Mouse (Mus musculus): Measurements from ENCODE around the gene Anxa9. TPM values are rescaled to one million over a fixed set of nuclear protein-coding genes. Genes with fewer than 3 reads are reported as not detected.

The Anxa9 gene
- polyA plus RNA-seq, 1 experiment: 1.5 TPM

DNA sequence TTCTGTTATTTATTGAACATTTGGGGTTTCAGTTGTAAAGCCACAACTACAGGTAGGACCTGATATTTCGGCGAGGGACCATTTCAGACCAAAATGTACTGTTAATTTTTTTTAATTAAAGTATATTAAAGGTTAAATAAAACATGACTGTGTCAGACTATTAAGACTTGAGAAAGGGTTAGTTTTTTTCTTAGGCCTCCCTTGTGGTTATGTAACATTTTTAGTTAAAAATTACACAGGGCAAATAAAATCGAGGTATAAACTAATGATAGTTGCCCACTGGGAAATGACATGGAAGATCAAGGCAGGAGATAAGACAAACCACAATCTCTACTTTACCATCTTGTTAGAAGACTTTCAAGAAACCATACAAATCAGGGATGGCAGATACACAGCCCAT, 16.5 kb upstream of the Anxa9 start:
- no peak overlapping the region for H3K4me2 ChIP-seq (ENCODE audit: low read depth)
- no peaks in the 10 kb centered on the region for H3K27me3 ChIP-seq (ENCODE audit: control insufficient read depth, insufficient read depth, insufficient read length)
- no peak overlapping the region for H3ac ChIP-seq (ENCODE audit: control insufficient read depth, insufficient read length)
- peaks cover 80% of the 10 kb centered on the region for H3K36me3 ChIP-seq (ENCODE audit: control insufficient read depth, insufficient read depth)
- no peak overlapping the region for H3K4me3 ChIP-seq
- H3K79me2 ChIP-seq (ENCODE audit: control insufficient read depth, insufficient read depth): peaks cover 23% of the 10 kb centered on the region
- TF ChIP-seq TCF3 (IDR thresholded peaks at IDR 0.05; ENCODE audit: insufficient read length, low read depth) (no peak), USF1 (IDR thresholded peaks at IDR 0.05; ENCODE audit: low read depth) (no peak), CEBPB (IDR thresholded peaks at IDR 0.05; ENCODE audit: insufficient read depth, poor library complexity, severe bottlenecking) (no peak)

DNA sequence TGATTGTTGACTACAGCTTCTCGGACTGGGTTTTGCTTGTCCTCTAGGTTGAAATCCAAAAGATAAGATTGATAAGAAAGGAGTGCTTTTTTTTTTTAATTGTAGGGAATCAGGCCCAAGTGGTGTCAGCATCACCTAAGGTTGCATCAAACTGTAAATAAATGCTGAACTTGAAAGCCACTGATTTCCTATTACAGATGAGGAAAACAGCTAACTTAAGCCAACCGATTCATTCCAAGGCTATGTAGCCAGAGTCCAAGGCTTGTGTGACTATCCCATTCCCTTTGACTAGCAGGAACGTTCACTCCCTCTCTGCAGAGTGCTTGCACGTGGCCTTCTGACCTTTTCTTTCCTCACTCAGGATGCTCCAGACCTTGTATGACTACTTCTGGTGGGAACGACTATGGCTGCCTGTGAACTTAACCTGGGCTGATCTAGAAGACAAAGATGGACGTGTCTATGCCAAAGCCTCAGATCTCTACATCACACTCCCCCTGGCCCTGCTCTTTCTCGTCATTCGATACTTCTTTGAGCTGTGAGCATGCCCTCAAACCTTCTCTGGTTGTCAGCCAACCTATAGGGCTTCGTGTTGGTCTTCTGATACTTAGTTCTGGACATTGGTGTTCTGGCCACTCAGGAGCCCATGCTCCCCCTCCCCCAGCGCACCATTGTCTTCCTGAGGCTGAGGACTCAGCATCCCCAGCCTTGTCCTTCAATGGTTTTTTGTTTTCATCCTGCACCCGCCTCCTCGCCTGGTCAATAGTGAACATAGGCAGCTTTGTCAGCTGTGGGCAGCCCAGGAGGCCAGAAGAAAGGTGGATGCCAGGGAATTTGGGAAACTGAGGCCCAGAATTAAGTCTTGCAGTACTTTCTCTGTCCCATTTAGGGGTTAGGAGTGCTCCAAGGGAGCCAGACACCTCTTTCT, 13.0 kb upstream of the Anxa9 start:
- no peaks in the 10 kb centered on the region for H3K27me3 ChIP-seq (ENCODE audit: control insufficient read depth, insufficient read depth, insufficient read length)
- no peak overlapping the region for H3K4me3 ChIP-seq
- H3K36me3 ChIP-seq (ENCODE audit: control insufficient read depth, insufficient read depth): peaks cover 54% of the 10 kb centered on the region
- peaks cover 52% of the 10 kb centered on the region for H3K79me2 ChIP-seq (ENCODE audit: control insufficient read depth, insufficient read depth)
- H3K4me2 ChIP-seq (ENCODE audit: low read depth): no peak overlapping the region
- no peak for TF ChIP-seq MAX (IDR thresholded peaks at IDR 0.05; ENCODE audit: low read depth)
- TF ChIP-seq POLR2AphosphoS2 (IDR thresholded peaks at IDR 0.05; ENCODE audit: insufficient read length, low read depth): peak; percentile 46
- no peak overlapping the region for H3ac ChIP-seq (ENCODE audit: control insufficient read depth, insufficient read length)

DNA sequence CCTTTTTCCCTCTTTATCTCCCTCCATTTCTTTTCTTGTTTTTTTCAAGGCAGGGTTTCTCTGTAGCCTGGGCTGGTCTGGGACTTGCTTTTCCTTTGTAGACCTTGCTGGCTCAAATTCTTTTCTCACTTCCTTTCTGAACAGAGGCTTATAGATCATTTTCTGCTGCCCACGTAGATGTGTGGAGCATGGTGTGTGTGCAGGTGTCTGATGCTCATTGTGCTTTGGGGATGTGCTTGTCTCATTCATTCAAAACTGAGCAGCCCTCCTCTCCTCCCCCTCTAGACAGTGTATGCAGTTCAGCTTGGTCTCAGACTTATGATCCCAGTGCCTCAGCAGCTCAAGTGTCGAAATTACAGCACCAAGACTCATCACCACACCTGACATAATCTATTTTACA, 12.1 kb upstream of the Anxa9 start:
- Histone ChIP-seq H3K4me2 (ENCODE audit: low read depth) (no peak overlapping the region), H3K4me3 (no peak overlapping the region), H3ac (ENCODE audit: control insufficient read depth, insufficient read length) (no peak overlapping the region), H3K36me3 (ENCODE audit: control insufficient read depth, insufficient read depth) (peaks cover 46% of the 10 kb centered on the region), H3K27me3 (ENCODE audit: control insufficient read depth, insufficient read depth, insufficient read length) (no peaks in the 10 kb centered on the region), H3K79me2 (ENCODE audit: control insufficient read depth, insufficient read depth) (peaks cover 52% of the 10 kb centered on the region)
- TF ChIP-seq CEBPB (IDR thresholded peaks at IDR 0.05; ENCODE audit: insufficient read depth, poor library complexity, severe bottlenecking): no peak

DNA sequence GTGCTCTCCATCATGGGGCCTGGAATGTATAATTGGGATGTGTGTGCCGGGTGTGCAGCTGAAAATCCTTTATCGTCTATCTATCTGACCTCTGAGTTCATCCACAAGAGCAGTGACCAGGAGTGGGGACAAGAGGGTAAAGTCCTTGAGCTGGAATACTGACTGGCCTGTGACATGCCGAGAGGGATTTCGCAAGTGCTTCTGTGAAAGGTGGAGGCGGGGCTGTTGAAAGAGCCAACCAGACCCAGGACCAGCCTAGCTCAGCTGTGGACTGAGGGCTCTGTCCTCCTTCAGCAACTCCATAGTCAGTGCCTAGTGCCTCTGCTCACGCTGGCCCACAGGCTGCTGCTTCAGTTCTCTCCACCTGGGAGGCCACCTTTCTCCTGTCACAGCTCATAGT, 11.6 kb upstream of the Anxa9 start:
- H3K4me2 ChIP-seq (ENCODE audit: low read depth): no peak overlapping the region
- peaks cover 41% of the 10 kb centered on the region for H3K36me3 ChIP-seq (ENCODE audit: control insufficient read depth, insufficient read depth)
- no peak overlapping the region for H3ac ChIP-seq (ENCODE audit: control insufficient read depth, insufficient read length)
- H3K79me2 ChIP-seq (ENCODE audit: control insufficient read depth, insufficient read depth): peaks cover 52% of the 10 kb centered on the region
- peak; percentile 15 for TF ChIP-seq POLR2A (IDR thresholded peaks at IDR 0.05; ENCODE audit: insufficient read length, low read depth)
- TF ChIP-seq TCF12 (IDR thresholded peaks at IDR 0.05; ENCODE audit: insufficient read depth, poor library complexity, severe bottlenecking): no peak
- TF ChIP-seq POLR2AphosphoS2 (IDR thresholded peaks at IDR 0.05; ENCODE audit: insufficient read length, low read depth): no peak
- no peak for TF ChIP-seq MAX (IDR thresholded peaks at IDR 0.05; ENCODE audit: low read depth)
- TF ChIP-seq USF1 (IDR thresholded peaks at IDR 0.05; ENCODE audit: low read depth): no peak
- no peak for TF ChIP-seq SRF (IDR thresholded peaks at IDR 0.05; ENCODE audit: control insufficient read depth, insufficient read length, low read depth)
- TF ChIP-seq E2F4 (IDR thresholded peaks at IDR 0.05; ENCODE audit: insufficient read depth): no peak
- TF ChIP-seq MYOD1 (IDR thresholded peaks at IDR 0.05; ENCODE audit: control insufficient read depth in 1 of 3, insufficient read length in 2 of 3, low read depth in 2 of 3): no peak
- TF ChIP-seq TCF3 (IDR thresholded peaks at IDR 0.05; ENCODE audit: insufficient read length, low read depth): no peak
- no peak for TF ChIP-seq MYOG (IDR thresholded peaks at IDR 0.05; ENCODE audit: control insufficient read depth in 1 of 3, insufficient read depth in 1 of 3, insufficient read length in 2 of 3, low read depth in 2 of 3)
- TF ChIP-seq REST (IDR thresholded peaks at IDR 0.05; ENCODE audit: insufficient read depth, insufficient read length): no peak
- peak; percentile 74 for TF ChIP-seq CEBPB (IDR thresholded peaks at IDR 0.05; ENCODE audit: insufficient read depth, poor library complexity, severe bottlenecking)
- H3K4me3 ChIP-seq: no peak overlapping the region
- H3K27me3 ChIP-seq (ENCODE audit: control insufficient read depth, insufficient read depth, insufficient read length): no peaks in the 10 kb centered on the region

DNA sequence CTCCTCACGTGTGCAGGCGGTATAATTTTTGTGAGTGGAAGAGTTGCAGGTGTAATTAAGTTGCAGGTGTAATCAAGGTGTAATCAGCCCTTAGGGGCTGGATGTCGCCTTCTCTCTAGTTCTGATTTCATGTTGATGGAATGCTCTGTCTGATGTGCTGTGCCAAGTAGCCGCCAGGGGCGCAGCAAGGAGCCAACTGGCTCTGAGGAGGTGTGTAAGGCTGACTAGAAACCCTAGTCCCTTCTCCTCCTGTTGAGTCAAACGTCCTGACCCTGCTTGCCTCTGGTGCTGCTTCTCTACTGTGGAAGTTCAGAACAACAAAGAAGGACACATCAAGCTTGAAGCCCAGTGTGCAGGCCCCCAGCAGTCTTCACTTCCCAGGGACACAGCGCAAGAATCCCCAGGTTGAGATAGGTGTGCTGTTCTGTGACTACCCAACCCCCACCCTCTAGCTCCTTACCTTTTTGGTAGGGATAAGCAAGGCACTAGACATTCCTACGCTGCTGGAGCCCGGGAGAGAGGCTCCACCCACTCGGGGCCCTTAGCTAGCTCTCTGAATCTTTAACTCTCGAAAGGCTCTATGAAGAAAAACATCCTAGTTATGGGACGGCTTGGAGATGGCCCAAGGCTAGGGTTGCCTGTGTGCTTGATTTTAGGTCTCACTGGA, 10.6 kb upstream of the Anxa9 start:
- Histone ChIP-seq H3ac (ENCODE audit: control insufficient read depth, insufficient read length) (no peak overlapping the region), H3K27me3 (ENCODE audit: control insufficient read depth, insufficient read depth, insufficient read length) (no peaks in the 10 kb centered on the region), H3K4me2 (ENCODE audit: low read depth) (peak overlapping the region; percentile 90), H3K79me2 (ENCODE audit: control insufficient read depth, insufficient read depth) (peaks cover 52% of the 10 kb centered on the region), H3K36me3 (ENCODE audit: control insufficient read depth, insufficient read depth) (peaks cover 31% of the 10 kb centered on the region), H3K4me3 (peak overlapping the region; percentile 54)
- TF ChIP-seq MYOD1 (IDR thresholded peaks at IDR 0.05; ENCODE audit: control insufficient read depth in 1 of 3, insufficient read length in 2 of 3, low read depth in 2 of 3) (peak in 1 of 3 experiments; percentile 15), REST (IDR thresholded peaks at IDR 0.05; ENCODE audit: insufficient read depth, insufficient read length) (no peak)

Measured in myocyte (in vitro differentiated cells).